Mouse (Mus musculus) urinary bladder, postnatal 36 days (tissue): ENCODE measurements around the gene Zfp704.

ENCODE experiments used
- DNase-seq, 2 experiments: peaks; one replicate each; pipeline ENCODE4 v3.0.0; 2022; ENCODE audit warnings: low spot score in 2 of 2, mixed read lengths in 1 of 2

The Zfp704 gene

GRCm38 (mm10) chr3:9460284-9460683, 149.6 kb downstream of the Zfp704 start:
- no peak for DNase-seq

GRCm38 (mm10) chr3:9456380-9456890, 153.4 kb downstream of the Zfp704 start:
- no peak for DNase-seq

- DNase-seq, result no peak
Observed at GRCm38 (mm10) chr3:9455351-9455750, 154.5 kb downstream of the Zfp704 start.

- no peak for DNase-seq
Observed at GRCm38 (mm10) chr3:9454556-9455330, 155.1 kb downstream of the Zfp704 start.

GRCm38 (mm10) chr3:9450521-9450920, 159.4 kb downstream of the Zfp704 start:
- no peak for DNase-seq

- DNase-seq, result no peak
Observed at GRCm38 (mm10) chr3:9449261-9450007, 160.5 kb downstream of the Zfp704 start.

GRCm38 (mm10) chr3:9448541-9448940, 161.3 kb downstream of the Zfp704 start:
- no peak for DNase-seq

GRCm38 (mm10) chr3:9444558-9444957, 165.3 kb downstream of the Zfp704 start:
- DNase-seq, result no peak

GRCm38 (mm10) chr3:9443981-9444380, 165.9 kb downstream of the Zfp704 start:
- no peak for DNase-seq

GRCm38 (mm10) chr3:9443476-9443875, 166.4 kb downstream of the Zfp704 start:
- DNase-seq, result no peak

- DNase-seq, result no peak
Observed at GRCm38 (mm10) chr3:9441566-9442540, 168.0 kb downstream of the Zfp704 start.

GRCm38 (mm10) chr3:9440466-9440865, 169.4 kb downstream of the Zfp704 start:
- no peak for DNase-seq

GRCm38 (mm10) chr3:9439619-9440286, 170.1 kb downstream of the Zfp704 start:
- no peak for DNase-seq

GRCm38 (mm10) chr3:9436256-9436655, 173.6 kb downstream of the Zfp704 start:
- no peak for DNase-seq

GRCm38 (mm10) chr3:9434394-9435175, 175.3 kb downstream of the Zfp704 start:
- DNase-seq, result no peak

- no peak for DNase-seq
Observed at GRCm38 (mm10) chr3:9432796-9433526, 176.9 kb downstream of the Zfp704 start.

- DNase-seq, result no peak
Observed at GRCm38 (mm10) chr3:9432226-9432625, 177.7 kb downstream of the Zfp704 start.

GRCm38 (mm10) chr3:9429946-9430345, 179.9 kb downstream of the Zfp704 start:
- no peak for DNase-seq

GRCm38 (mm10) chr3:9427826-9428225, 182.1 kb downstream of the Zfp704 start:
- no peak for DNase-seq

GRCm38 (mm10) chr3:9425661-9426060, 184.2 kb downstream of the Zfp704 start:
- no peak for DNase-seq
